Mouse (Mus musculus): Measurements from ENCODE around the gene Tia1. TPM values are rescaled to one million over a fixed set of nuclear protein-coding genes. Genes with fewer than 3 reads are reported as not detected.
"Not testable (repeated sequence)": the region's sequence is repeated elsewhere in the genome, so short reads cannot be mapped to it uniquely, and the experiment has no call there.

The Tia1 gene
- 10 to 100 TPM; 14.2 to 21.7 (median 17.5) TPM for total RNA-seq (2022)

- peak; percentile 92 to 97 for DNase-seq (ENCODE audit: low spot score in 2 of 2)
Observed at GRCm38 (mm10) chr6:86404100-86404861, at the start of gene Tia1. Tia1 (plus strand) TSS chr6:86404219.

DNA sequence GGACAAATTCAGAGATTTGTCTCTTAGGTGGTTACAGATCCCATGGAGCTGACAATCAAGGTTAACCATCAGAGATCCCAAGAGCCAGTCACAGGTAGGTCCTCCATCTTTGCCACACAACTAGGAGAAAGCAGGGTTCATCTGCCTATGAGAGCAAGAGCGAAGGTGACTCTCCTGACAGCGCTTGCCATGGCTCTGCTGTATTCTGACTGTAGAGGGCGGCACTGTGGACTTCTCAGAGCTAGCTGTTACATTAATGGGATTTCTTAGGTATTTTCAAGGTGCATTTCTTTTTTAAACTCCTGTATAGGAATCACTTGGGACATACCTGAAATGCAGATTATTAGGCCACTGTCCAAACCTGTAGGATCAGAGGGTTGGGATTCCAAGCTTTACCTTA, 49.1 kb upstream of the Tia1 start:
- DNase-seq (ENCODE audit: low spot score in 2 of 2) = no peak

DNA sequence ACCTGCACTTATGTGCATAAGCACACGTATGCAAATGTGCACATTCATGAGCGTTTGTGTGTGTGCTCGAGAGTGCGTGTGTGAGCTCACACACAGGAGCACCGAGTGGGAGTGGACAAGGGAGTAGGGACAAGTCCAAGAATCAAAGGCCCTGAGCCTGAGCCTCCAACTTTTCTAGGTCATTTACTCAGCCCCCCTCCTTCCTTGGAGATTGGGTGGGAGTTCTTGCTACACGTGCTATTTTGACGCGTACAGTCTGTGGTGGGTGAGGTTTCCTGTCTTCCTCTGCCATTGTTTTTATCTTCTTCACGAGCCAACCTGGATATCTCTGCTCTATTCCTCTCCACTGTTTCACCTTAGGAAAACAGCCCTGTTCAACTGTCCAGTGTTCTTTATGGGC, 47.1 kb upstream of the Tia1 start:
- DNase-seq (ENCODE audit: low spot score in 2 of 2) = no peak

DNA sequence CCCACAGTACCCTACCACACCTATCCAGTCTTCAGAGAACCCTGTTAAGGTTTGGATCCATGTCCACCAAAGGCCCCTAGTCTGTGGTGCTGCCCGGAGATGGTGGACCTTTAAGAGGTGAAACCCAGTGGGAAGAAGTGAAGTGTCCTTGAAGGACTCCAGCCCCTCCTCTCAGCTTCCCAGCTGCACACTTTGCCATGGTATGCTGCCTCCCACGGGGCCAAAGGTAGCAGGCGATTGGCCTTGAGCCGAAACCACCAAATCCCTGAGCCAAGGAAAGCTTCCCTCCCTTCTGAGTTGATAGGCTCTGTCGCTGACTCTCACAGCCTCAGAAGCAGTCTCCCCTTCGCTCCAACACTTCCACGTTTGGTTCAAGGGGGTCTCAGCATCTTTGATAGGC, 43.3 kb upstream of the Tia1 start:
- DNase-seq (ENCODE audit: low spot score in 2 of 2) = no peak

DNA sequence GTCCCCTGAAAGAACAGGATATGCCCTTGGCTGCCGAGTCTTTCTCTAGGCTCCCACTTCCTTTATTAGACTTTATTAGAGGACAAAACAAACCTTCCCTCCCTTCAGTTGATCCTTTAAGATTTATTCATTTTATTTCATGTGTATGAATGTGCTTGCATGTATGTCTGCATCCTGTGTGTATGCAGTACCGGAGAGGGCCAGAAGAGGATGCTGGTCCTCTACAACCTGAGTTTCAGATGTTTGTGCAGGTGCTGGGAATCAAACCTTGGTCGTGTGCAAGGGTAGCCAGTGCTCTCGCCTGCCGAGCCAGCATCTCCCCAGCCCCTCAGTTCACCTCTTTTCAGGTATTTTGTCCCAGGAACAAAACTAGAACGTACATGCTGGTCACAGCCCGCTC, 42.6 kb upstream of the Tia1 start:
- no peak for DNase-seq (ENCODE audit: low spot score in 2 of 2)

GRCm38 (mm10) chr6:86364442-86365141, 39.4 kb upstream of the Tia1 start:
- DNase-seq (ENCODE audit: low spot score in 2 of 2) = peak; percentile 30 to 31

DNA sequence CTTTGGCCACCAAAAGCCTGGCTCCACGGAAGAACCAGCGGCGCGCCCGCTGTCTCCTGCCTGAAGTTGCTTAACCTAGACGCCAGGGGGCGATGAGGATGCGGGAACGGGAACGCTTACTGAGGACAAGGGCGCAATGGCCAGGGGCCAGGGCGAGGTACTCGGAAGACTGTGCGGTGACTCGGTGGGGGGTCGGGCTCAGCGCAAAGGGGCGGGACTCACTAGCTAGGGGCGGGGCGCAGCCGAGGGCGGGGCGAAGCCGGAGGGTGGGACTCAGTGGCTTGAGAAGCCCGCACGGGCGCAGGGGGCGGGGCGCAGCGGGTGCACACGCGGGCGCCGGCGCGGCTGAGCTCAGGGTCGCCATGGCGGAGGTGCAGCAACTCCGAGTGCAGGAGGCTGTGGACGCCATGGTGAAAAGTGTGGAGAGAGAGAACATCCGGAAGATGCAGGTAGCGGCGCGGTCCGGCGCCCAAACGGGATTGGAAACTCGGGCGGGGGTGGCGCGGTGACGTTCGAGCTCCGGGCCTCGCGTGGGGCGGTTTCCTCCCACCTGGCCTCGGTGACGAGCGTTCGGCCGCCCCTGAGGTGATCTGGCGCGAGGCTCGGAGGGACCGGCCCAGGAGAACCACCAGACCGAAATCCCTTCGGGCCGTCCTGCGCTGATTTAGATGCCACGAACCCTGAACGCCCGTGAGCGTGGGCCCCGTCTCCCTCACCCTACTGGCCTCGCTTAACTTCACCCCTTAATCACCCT, 38.5 kb upstream of the Tia1 start, which contains the start of gene Fam136a:
TSS of gene Fam136a (plus strand) at position 276 of the 754 bp plus-strand sequence.
- peak; percentile 86 to 94 for DNase-seq (ENCODE audit: low spot score in 2 of 2)

- DNase-seq (ENCODE audit: low spot score in 2 of 2) = peak in 1 of 2 experiments; percentile 14
Observed at GRCm38 (mm10) chr6:86366125-86366852, 37.7 kb upstream of the Tia1 start.

GRCm38 (mm10) chr6:86366853-86367249, 37.2 kb upstream of the Tia1 start:
- no peak for DNase-seq (ENCODE audit: low spot score in 2 of 2)

DNA sequence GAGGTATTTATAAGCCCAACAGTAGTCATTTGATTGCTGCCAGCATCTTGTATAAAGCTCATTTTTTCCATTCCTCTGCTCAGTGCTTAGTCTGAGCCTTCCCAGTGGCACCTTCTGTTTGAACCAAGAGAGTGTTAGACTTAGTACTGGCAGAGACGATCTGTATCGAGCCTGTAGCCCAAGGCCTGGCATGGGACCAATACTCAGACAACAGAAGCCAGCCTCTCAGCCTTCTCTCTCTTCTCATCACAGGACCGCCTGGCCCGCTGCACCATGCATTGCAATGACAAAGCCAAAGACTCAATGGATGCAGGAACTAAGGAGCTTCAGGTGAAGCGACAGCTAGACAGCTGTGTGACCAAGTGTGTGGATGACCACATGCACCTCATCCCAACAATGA, 35.5 kb upstream of the Tia1 start:
- DNase-seq (ENCODE audit: low spot score in 2 of 2) = no peak

GRCm38 (mm10) chr6:86370093-86370713, 33.8 kb upstream of the Tia1 start:
- no peak for DNase-seq (ENCODE audit: low spot score in 2 of 2)

- DNase-seq (ENCODE audit: low spot score in 2 of 2) = no peak
Observed at GRCm38 (mm10) chr6:86370764-86371339, 33.2 kb upstream of the Tia1 start, which contains the start of gene Snrpg. Snrpg (plus strand) TSS chr6:86371304.

DNA sequence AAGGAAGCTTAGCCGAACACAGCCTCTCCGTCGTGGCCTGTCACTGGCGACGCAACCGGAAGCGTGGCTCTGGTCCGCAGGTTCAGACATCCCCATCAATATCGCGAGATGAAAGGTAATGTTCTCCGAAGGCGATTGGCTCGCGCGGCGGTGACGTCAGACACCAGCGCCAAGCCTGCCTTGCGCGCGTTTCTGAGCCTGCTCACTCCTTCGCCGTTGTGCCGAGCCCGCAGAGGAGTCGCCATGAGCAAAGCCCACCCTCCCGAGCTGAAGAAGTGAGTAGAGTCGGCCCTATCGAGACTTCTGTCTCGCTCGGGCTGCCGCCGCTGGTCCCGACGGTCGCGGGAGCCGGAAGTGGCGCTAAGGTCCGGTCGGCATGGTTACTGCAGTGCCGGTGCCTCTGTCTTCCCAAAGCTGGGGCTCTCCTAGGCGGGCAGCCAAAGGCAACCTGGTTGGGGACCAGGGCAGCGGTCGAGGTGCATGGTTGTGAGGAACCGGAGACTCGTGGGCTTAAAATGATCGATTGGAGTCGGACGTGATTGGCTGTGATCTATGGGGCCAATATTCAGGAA, 32.6 kb upstream of the Tia1 start:
- peak; percentile 88 to 92 for DNase-seq (ENCODE audit: low spot score in 2 of 2)

DNA sequence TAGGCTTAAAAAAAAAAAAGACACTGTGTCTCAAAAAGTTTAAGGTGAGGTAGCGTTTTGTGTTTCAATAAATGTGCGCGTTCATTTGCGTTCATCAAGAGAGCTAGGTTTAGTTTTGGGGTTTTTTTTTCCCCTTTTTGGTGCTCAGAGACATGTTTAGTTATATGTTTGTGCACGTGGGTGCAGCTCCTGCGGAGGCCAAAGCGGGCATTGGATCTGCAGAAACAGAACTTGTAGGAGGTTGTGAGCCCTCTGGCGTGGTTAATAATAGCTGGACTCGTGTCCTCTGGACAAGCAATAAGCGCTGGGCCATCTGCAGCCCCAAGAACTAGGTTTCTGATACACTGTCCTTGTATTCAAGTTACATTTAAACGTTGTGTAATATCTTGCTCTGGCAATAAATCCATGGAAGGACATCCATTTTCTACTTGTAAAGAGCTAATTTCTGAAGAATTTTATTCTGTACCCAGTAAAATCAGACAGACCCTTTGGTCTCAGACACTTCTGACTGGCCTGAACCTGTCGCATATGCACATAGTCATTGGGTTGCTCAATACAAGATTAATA, 32.0 kb upstream of the Tia1 start:
- DNase-seq (ENCODE audit: low spot score in 2 of 2) = no peak

DNA sequence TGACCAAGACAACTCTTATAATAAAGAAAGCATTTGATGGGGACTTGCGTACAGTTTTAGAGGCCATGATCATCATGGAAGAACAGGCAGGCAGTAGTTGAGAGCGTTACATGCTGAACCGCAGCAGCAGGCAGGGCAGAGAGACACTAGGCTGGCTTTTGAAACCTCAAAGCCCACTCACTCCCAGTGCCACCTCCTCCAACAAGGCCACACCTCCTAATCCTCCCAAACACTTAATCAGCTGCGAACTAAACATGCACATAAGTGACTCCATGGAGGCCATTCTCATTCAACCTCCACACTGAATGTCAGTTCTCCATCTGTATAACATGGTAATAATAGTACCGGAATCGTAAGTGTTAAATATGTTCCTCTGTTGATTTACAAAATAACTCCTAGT, 30.5 kb upstream of the Tia1 start:
- no peak for DNase-seq (ENCODE audit: low spot score in 2 of 2)

GRCm38 (mm10) chr6:86378341-86378740, 25.7 kb upstream of the Tia1 start:
- DNase-seq (ENCODE audit: low spot score in 2 of 2) = no peak

- not testable (repeated sequence) for DNase-seq (ENCODE audit: low spot score in 2 of 2)
Observed at GRCm38 (mm10) chr6:86380112-86380511, 23.9 kb upstream of the Tia1 start.

- no peak for DNase-seq (ENCODE audit: low spot score in 2 of 2)
Observed at GRCm38 (mm10) chr6:86382551-86382950, 21.5 kb upstream of the Tia1 start.

- DNase-seq (ENCODE audit: low spot score in 2 of 2) = no peak
Observed at GRCm38 (mm10) chr6:86383370-86383769, 20.6 kb upstream of the Tia1 start.

DNA sequence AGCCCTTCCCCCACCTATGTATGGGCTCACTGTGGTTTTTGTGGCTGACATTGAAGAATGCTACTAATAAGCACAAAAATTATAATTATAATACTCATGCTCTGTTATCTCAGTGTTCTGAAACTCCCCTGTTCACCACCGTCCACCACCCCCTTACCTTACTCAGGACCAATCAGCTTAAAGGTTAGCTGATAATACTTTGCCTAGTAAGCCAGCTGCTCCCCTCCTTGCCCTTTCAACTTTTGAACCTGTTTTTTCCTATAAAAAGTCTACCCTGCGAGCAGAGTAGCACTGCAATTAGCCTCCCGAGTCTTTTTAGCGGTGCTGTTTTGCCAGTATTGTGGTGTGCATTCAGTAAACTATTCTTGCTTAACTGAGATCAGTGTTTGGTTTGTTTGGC, 19.3 kb upstream of the Tia1 start:
- no peak for DNase-seq (ENCODE audit: low spot score in 2 of 2)

Data from gastrocnemius, adult 8-10 months (tissue).